Mouse (Mus musculus): ENCODE measurements around the gene Itpk1. TPM values are rescaled to one million over a fixed set of nuclear protein-coding genes. Genes with fewer than 3 reads are reported as not detected.
A peak's percentile ranks its signal among the peaks of the same experiment; 100 is the strongest.

Itpk1 gene
- total RNA-seq, 2 experiments from 2014 or later: 6.5 to 7.4 TPM

DNA sequence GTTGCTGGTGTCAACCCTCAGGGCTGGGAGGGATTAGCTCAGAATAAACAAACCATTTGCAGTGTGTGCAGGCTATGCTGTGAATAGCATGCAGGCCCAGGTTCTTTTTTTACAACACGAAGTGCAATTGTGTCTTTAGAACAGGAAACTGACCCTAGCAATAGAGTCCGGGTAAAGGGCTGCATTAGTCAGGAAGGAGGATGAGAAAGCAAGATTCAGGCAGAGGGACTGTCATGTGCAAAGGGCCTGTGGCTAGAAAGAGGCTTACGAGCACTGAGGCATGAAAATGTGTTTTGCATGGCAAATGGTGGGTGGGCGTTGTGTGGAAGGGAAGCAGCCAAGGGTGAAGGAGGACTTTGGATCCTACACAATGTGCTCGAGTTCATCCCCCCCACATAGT is 176.7 kb downstream of the Itpk1 start:
- ATAC-seq (replicated peaks; ENCODE audit: low FRiP score, low TSS enrichment, poor library complexity, severe bottlenecking): no peak

DNA sequence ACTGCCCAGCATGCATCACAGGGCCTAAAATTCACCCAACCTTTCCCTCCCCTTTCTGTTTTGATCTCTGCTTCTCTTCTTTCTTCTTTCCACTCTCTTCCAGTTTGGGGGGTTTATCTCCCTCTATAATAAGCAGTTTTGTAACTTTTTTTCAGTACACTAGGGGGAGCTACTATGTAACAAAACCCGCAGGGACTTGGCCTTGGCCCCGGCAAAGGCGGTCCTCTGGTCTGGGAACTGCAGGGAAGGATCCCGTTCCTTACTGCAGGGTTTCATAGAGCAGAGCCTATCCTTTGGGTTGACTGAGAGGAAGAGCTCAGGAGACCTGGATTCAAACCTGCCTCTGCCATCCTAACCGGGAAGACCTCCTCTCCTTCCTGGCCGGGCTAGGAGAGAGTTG is 180.0 kb downstream of the Itpk1 start:
- ATAC-seq (replicated peaks; ENCODE audit: low FRiP score, low TSS enrichment, poor library complexity, severe bottlenecking): peak; percentile 68

DNA sequence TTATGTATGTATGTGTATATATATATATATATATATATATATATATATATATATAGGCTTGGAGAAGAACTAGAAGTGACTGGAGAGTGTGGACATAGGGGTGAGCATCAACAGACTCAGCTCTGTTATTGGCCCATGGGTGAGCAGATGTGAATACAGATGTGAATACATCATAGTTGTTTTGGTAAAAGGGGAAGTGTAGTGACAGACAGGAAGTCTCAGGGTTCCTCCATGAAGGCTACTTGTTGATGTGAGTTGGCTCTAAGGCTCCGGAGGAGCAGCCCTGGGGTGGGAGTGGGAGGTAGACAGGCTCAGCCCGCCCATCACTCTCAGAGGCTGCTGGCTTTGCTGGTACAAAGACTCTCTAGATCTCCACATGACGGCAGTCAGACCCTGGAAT is 180.5 kb downstream of the Itpk1 start:
- no peak for ATAC-seq (replicated peaks; ENCODE audit: low FRiP score, low TSS enrichment, poor library complexity, severe bottlenecking)

- ATAC-seq (replicated peaks; ENCODE audit: low FRiP score, low TSS enrichment, poor library complexity, severe bottlenecking): no peak
Observed at GRCm38 (mm10) chr12:102521777-102522319, 182.9 kb downstream of the Itpk1 start.

DNA sequence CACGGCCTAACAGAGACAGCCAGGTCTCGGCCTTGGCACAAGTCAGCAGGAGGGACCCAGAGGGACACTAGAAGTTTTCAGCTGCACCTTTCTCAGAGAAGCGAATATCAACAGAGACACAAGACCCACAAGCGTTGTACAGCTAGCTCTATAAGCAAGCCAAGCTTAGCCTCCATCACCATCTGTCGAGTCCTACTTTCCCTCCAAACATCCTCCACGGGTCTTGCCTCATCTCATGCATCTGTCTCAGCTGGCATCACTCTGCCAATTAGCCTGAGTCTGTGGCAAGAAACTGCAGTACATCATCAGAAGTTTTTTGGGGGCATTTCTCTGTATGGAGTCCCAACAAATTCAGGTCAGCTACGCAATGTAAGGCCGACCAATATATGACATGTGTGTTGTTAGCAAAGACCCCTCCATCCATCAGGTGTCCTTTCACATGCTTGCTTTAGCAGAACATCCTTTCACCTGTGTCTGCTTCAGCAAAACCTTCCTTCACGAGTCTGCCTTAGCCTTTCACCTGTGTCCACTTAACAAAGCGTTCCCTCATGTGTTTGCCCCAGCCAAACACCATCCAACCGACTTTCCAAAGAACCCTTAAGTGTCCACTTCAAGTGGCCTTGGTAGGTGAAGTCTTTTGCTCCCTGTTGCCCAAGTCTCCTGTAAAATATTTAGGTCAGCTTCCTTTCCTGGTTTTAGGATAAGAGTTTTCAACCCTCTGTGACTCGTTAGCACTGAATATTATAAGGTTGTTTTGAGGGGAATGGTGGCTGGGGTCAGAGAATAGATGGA is 184.6 kb downstream of the Itpk1 start:
- no peak for ATAC-seq (replicated peaks; ENCODE audit: low FRiP score, low TSS enrichment, poor library complexity, severe bottlenecking)

Other genes starting within 250 kb of the Itpk1 start
- gene Golga5, start 235.8 kb downstream of the Itpk1 start, total RNA-seq (2014; fragmentation: Nextera tagmentation): 19.7 and 28.0 TPM in 2 replicates
- 68.8 and 85.7 TPM in 2 replicates for gene Golga5, start 235.8 kb downstream of the Itpk1 start, total RNA-seq (2017)
- gene Chga, start 150.0 kb downstream of the Itpk1 start, total RNA-seq (2014; fragmentation: Nextera tagmentation): not detected in 2 replicates
- not detected in 2 replicates for gene Chga, start 150.0 kb downstream of the Itpk1 start, total RNA-seq (2017)
- 3.8 and 8.2 TPM in 2 replicates for gene Moap1, start 38.7 kb upstream of the Itpk1 start, total RNA-seq (2014; fragmentation: Nextera tagmentation)
- 11.5 and 15.8 TPM in 2 replicates for gene Moap1, start 38.7 kb upstream of the Itpk1 start, total RNA-seq (2017)
- 9.2 and 13.8 TPM in 2 replicates for gene Tmem251, start 38.8 kb upstream of the Itpk1 start, total RNA-seq (2014; fragmentation: Nextera tagmentation)
- gene Tmem251, start 38.8 kb upstream of the Itpk1 start, total RNA-seq (2017): 8.1 and 10.8 TPM in 2 replicates
- not detected in 2 replicates for gene Gm28051, start 52.8 kb upstream of the Itpk1 start, total RNA-seq (2014; fragmentation: Nextera tagmentation)
- gene Gm28051, start 52.8 kb upstream of the Itpk1 start, total RNA-seq (2017): not detected in 2 replicates
- gene Gon7, start 52.9 kb upstream of the Itpk1 start, total RNA-seq (2014; fragmentation: Nextera tagmentation): 12.2 and 21.1 TPM in 2 replicates
- gene Gon7, start 52.9 kb upstream of the Itpk1 start, total RNA-seq (2017): 25.5 and 28.1 TPM in 2 replicates
- 40.2 and 46.4 TPM in 2 replicates for gene Ubr7, start 53.0 kb upstream of the Itpk1 start, total RNA-seq (2014; fragmentation: Nextera tagmentation)
- 65.0 and 72.8 TPM in 2 replicates for gene Ubr7, start 53.0 kb upstream of the Itpk1 start, total RNA-seq (2017)
- gene Gm20604, start 53.7 kb upstream of the Itpk1 start, total RNA-seq (2014; fragmentation: Nextera tagmentation): 13.8 and 15.9 TPM in 2 replicates
- gene Gm20604, start 53.7 kb upstream of the Itpk1 start, total RNA-seq (2017): 11.9 and 14.0 TPM in 2 replicates
- 17.1 and 22.9 TPM in 2 replicates for gene Btbd7, start 173.5 kb upstream of the Itpk1 start, total RNA-seq (2014; fragmentation: Nextera tagmentation)
- gene Btbd7, start 173.5 kb upstream of the Itpk1 start, total RNA-seq (2017): 21.7 and 21.9 TPM in 2 replicates
- gene Cox8c, start 194.4 kb upstream of the Itpk1 start, total RNA-seq (2014; fragmentation: Nextera tagmentation): not detected in 2 replicates
- gene Cox8c, start 194.4 kb upstream of the Itpk1 start, total RNA-seq (2017): not detected in 2 replicates
- 0.07 TPM in 1 of 2 replicates, not detected in the other for gene Unc79, start 243.9 kb upstream of the Itpk1 start, total RNA-seq (2014; fragmentation: Nextera tagmentation)
- 0.05 TPM in 1 of 2 replicates, not detected in the other for gene Unc79, start 243.9 kb upstream of the Itpk1 start, total RNA-seq (2017)